Mouse (Mus musculus) small intestine, adult 2 months (tissue): Measurements from ENCODE around the gene Cdh1.

Source experiments
- CTCF ChIP-seq: fragments of 200-500 bp; IDR thresholded peaks from 2 replicates; pipeline ENCODE4 v1.5.1; 2012; ENCODE audit warnings: low read depth, mild to moderate bottlenecking, control low read depth, inconsistent platforms, low read length, moderate library complexity, mixed read lengths; ENCODE audit not compliant: insufficient replicate concordance, insufficient read length; ENCODE audit errors: extremely low read depth
- POLR2A ChIP-seq: fragments of 200-500 bp; IDR thresholded peaks from 2 replicates; pipeline ENCODE4 v1.6.1; 2012; ENCODE audit warnings: low read depth, mild to moderate bottlenecking, control low read depth, inconsistent platforms, low read length, moderate library complexity

DNA sequence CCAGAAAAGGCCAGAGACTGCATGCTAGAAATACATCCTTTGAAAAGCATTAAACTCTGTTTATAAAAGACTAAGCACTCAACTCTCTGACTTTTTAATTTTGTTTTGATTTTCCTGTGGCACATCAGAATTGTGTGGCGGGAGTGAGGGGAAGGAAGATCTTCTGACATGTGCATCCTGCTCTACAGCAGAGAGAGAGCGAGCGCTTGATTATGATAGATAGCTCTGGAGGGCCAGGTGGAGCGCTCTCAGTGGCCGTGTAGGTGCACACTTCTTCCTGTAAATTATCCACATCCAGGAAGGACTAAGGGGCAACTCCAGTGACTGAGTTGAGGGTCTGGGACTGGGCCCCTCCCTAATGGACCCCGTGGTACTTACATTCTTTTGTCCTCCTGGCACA, 103.0 kb downstream of the Cdh1 start:
- no peak for TF ChIP-seq CTCF
- no peak for TF ChIP-seq POLR2A
